Mouse (Mus musculus): ENCODE data around the gene Gnptab. TPM values are rescaled to one million over a fixed set of nuclear protein-coding genes. Genes with fewer than 3 reads are reported as not detected.
A peak's percentile ranks its signal among the peaks of the same experiment; 100 is the strongest.
"Not testable (repeated sequence)": the region's sequence is repeated elsewhere in the genome, so short reads cannot be mapped to it uniquely, and the experiment has no call there.

Gene Gnptab
- polyA plus RNA-seq, 1 experiment from 2014 or later, result 13.4 TPM

DNA sequence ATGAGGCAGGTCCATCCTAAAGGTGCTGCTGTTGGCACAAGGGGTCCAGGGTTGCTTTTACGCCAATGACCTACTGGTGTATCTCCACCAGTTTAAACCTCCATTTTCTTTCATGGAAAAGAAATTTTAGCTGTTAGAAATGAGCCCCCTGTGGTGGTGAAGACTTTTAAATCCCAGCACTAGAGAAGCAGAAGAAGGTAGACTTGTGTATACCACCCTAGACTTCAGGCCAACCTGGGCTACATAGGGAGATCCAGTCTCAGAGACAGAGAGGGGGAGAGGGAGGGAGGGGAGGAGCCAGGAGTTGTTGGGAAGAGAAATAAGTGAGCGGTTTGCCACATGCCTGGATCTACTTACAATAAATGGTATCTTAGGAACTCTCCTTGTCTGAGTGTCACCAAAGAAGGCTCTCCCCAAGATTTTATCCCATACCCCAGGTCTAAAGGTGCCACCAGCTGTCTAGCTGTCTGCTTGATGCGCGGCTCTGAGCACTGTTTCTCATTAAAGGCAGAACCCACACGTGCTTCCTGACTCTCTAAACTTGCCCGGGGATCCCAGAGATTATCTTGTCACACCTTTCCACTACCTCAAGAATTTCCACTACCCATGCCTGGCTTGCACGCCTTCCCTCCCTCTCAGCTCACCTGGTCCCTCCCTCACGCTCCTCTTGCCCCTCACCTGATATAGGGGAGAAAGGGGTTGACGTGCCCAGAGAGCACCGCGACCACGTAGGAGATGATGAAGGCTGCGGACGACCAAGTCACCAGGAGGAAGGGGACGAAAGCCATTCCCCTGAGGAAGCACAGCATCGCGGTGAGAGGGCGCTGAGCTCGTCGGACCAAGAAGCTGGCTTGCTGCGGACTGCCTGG is 22.6 kb upstream of the Gnptab start:
- WGBS, result 9% methylated on average over 21 of the region's 21 CpGs
- no peaks in the 10 kb centered on the region for H3K36me3 ChIP-seq

DNA sequence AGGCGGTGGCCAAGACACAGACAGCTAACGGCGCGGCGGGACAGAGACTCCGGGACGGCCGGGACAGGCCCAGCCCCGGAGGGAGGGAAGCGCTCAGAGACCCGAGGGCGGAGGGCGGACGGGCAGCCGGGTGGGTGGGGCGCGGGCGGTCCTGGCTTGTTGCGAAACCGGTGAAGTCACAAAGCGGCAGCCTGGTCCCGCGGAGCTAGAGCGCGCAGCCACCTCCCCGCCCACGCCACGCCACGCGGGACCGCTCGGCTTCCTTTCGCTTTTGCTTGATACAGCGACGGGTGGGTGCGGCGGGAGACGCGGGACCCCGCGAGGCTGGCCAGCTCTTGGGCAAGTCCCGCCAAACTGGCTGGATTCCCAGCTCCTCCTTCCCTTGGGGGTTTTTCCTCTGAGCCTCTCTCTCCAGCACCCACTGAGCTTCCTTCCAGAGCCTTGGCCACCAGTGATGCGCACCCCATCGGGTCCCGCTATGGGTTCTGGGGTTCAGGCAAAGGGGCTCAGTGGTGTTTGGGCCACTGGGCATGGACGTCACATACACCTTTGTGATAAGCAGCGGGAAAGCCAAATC is 21.9 kb upstream of the Gnptab start:
- Histone ChIP-seq H3K9ac (replicated peaks) (peak overlapping the region; percentile 64), H3K27me3 (peaks cover 22% of the 10 kb centered on the region), H3K4me3 (replicated peaks) (peak overlapping the region; percentile 53), H3K9me3 (no peaks in the 10 kb centered on the region), H3K27ac (no peak overlapping the region), H3K4me2 (replicated peaks) (peak overlapping the region; percentile 75), H3K4me1 (replicated peaks) (peaks cover 9% of the 10 kb centered on the region), H3K36me3 (no peaks in the 10 kb centered on the region)
- WGBS, result 5% methylated on average over 23 of the region's 47 CpGs
- ATAC-seq, result peak; percentile 82

More for the DNA sequence above, 22.6 kb upstream of the Gnptab start:
- Histone ChIP-seq H3K4me1 (replicated peaks) (peaks cover 9% of the 10 kb centered on the region), H3K27me3 (peaks cover 22% of the 10 kb centered on the region), H3K9me3 (no peaks in the 10 kb centered on the region), H3K4me3 (replicated peaks) (peak overlapping the region; percentile 53), H3K4me2 (replicated peaks) (peak overlapping the region; percentile 75), H3K27ac (no peak overlapping the region), H3K9ac (replicated peaks) (peak overlapping the region; percentile 64)
- ATAC-seq, result peak; percentile 65

DNA sequence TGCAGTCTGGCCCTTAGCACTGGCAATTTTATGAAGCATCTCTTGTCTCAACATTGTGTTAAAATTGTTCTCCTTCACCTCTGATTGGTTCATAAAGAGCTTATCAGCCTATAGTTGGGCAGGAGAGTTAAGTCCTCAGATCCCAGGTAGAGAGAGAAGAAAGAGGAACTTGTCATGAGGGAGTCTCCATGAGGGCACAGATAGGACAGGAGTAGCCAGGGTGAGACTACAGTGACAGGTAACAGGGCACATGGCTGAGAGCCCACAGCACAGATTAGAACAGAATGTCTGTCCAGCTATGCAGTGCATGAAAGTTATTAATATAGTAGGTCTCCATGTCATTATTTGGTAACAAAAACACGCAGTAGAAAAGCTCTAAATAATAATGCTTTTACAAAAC is 16.7 kb upstream of the Gnptab start:
- 86% methylated on average over 1 of the region's 1 CpGs for WGBS
- Histone ChIP-seq H3K4me3 (replicated peaks) (no peak overlapping the region), H3K36me3 (no peaks in the 10 kb centered on the region), H3K4me1 (replicated peaks) (0 out of 2 replicates have a peak, but pooled peaks cover 2% of the 10 kb centered on the region), H3K9me3 (no peaks in the 10 kb centered on the region), H3K27me3 (peaks cover 8% of the 10 kb centered on the region; the same call in 1 of the 2 replicates), H3K27ac (no peak overlapping the region), H3K4me2 (replicated peaks) (no peak overlapping the region), H3K9ac (replicated peaks) (no peak overlapping the region)
- no peak for ATAC-seq

DNA sequence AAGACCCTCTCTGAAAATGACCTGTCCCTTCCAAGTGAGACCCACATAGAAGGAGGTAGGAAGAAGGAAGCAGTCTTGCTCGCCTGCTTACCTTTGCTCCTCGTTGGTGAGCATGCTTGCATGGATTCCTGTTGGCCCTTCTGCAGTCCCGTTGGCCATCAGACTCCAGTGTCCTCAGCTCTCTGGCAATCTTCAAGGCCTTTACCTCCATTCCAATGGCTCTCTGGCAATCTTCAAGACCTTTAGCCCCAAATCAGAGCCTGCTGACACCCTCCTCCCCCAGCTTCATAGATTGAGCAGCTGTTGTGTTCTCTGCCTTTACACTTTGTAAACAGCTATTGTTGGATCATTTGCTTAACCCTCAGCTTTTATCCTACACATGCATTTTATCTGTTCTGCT is 14.7 kb upstream of the Gnptab start:
- Histone ChIP-seq H3K9me3 (no peaks in the 10 kb centered on the region), H3K27me3 (no peaks in the 10 kb centered on the region), H3K36me3 (no peaks in the 10 kb centered on the region), H3K4me3 (replicated peaks) (no peak overlapping the region), H3K4me2 (replicated peaks) (no peak overlapping the region), H3K4me1 (replicated peaks) (no peaks in the 10 kb centered on the region), H3K9ac (replicated peaks) (no peak overlapping the region), H3K27ac (no peak overlapping the region)
- ATAC-seq, result no peak
- WGBS, result 80% methylated on average over 3 of the region's 3 CpGs

DNA sequence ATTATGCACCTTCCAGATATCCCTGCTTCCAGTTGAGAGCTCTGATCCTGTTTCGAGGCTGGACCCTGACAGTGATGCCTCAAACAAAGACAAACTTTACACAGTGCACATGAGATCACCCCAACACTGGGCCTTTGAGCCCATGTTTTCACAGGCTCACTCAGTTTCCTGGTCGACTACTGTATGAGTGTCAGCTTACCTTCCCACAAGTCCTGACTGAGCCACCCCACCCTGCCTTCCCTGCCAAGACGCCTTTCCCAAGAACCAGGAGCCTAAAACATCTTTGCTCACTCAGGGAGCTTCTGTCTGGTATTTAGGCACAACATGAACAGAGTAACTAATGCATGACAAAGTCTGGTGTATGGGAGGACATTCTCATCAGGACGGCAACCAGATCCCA is 9.7 kb upstream of the Gnptab start:
- H3K36me3 ChIP-seq, result no peaks in the 10 kb centered on the region
- H3K4me3 ChIP-seq (replicated peaks), result no peak overlapping the region
- H3K9ac ChIP-seq (replicated peaks), result no peak overlapping the region
- no peaks in the 10 kb centered on the region for H3K9me3 ChIP-seq
- H3K4me1 ChIP-seq (replicated peaks), result no peaks in the 10 kb centered on the region
- WGBS, result 61% methylated on average over 4 of the region's 4 CpGs
- no peaks in the 10 kb centered on the region for H3K27me3 ChIP-seq
- no peak overlapping the region for H3K27ac ChIP-seq
- no peak for ATAC-seq
- H3K4me2 ChIP-seq (replicated peaks), result no peak overlapping the region

DNA sequence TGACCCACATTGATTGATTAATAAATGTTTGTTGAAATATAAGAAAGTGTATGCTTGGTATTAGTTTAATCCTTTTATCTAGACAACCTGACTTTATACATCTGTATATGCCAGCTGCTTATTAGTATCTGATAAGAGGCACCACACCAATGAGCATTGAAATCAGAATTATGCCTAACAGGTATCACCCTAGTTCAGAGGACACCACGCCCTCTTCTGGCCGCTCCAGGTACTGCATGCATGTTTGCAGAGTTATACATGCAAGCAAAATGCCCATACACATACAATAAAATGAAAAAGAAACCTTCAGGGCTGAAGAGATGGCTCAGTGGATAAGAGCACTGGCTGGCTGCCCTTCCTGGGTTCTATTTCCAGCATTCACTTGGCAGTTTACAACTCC is 7.1 kb upstream of the Gnptab start:
- no peaks in the 10 kb centered on the region for H3K4me1 ChIP-seq (replicated peaks)
- no peak overlapping the region for H3K4me3 ChIP-seq (replicated peaks)
- H3K27ac ChIP-seq, result no peak overlapping the region
- H3K27me3 ChIP-seq, result no peaks in the 10 kb centered on the region
- H3K36me3 ChIP-seq, result no peaks in the 10 kb centered on the region
- no peak overlapping the region for H3K9ac ChIP-seq (replicated peaks)
- H3K4me2 ChIP-seq (replicated peaks), result no peak overlapping the region
- 5% methylated on average over 2 of the region's 2 CpGs for WGBS
- no peaks in the 10 kb centered on the region for H3K9me3 ChIP-seq
- ATAC-seq, result no peak

DNA sequence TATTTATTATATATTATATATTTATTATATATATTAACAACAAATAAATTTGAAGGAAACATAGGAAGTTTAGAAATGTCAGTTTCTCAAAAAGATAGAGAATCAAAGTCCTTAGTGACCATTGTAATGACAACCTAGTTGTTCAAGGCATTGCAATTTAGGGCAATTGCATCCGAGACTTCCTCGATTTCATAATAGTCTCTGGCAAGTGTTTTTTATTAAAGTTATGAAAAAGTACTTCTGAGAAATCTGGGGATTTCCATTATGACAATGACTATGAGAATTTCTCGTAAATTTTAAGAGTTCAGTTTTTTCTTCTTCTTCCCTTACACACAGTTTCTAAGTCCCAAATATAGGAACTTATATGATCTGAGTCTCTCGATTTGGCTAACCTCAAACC is 6.5 kb upstream of the Gnptab start:
- WGBS, result 95% methylated on average over 4 of the region's 4 CpGs
- Histone ChIP-seq H3K9ac (replicated peaks) (no peak overlapping the region), H3K9me3 (no peaks in the 10 kb centered on the region), H3K4me2 (replicated peaks) (no peak overlapping the region), H3K36me3 (no peaks in the 10 kb centered on the region), H3K4me1 (replicated peaks) (no peaks in the 10 kb centered on the region), H3K4me3 (replicated peaks) (no peak overlapping the region), H3K27ac (no peak overlapping the region), H3K27me3 (no peaks in the 10 kb centered on the region)
- no peak for ATAC-seq

DNA sequence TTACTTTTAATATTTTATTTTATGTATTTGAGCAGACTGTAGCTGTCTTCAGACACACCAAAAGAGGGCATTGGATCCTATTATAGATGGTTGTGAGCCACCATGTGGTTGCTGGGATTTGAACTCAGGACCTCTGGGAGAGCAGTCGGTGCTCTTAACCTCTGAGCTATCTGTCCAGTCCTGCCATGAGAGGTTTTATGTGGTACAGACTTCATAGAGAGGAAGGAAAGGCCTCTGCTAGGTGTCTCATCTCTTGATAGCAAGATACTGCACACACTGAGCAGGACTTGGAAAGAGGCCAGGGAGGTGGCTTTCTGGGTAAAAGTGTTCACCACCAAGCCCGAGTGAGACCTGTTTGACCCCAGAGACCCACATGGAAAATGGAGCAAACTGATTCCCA is 6.0 kb upstream of the Gnptab start:
- H3K27me3 ChIP-seq; H3K4me1 ChIP-seq (replicated peaks); H3K4me2 ChIP-seq (replicated peaks); H3K36me3 ChIP-seq; H3K4me3 ChIP-seq (replicated peaks); H3K9me3 ChIP-seq; ATAC-seq; H3K9ac ChIP-seq (replicated peaks); H3K27ac ChIP-seq: not testable (repeated sequence)
- WGBS, result 85% methylated on average over 2 of the region's 2 CpGs

DNA sequence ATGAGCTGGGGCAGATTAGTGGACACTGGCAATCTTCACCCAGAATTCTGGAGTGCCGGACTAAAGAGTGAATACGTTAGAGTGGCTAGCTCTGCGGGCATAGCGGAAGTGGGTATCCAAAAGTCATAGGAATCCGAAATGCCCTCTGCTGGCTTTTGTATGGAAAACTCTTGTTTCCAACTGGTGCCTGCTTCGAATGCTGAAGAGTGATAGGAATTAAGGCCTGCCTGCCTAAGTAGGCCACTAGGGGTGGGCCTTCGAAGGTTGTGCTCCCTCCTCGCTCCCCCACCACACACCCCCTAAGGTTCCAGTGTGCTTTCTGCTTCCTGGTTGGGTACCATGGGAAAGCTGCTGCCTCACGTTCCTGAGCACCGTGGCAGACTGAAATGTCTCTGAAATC is 3.9 kb upstream of the Gnptab start:
- Histone ChIP-seq H3K27me3 (no peaks in the 10 kb centered on the region), H3K9ac (replicated peaks) (no peak overlapping the region), H3K4me1 (replicated peaks) (peaks cover 1% of the 10 kb centered on the region; the same call in 1 of the 2 replicates), H3K4me2 (replicated peaks) (no peak overlapping the region), H3K4me3 (replicated peaks) (no peak overlapping the region), H3K27ac (no peak overlapping the region), H3K36me3 (no peaks in the 10 kb centered on the region), H3K9me3 (no peaks in the 10 kb centered on the region)
- WGBS, result 33% methylated on average over 10 of the region's 10 CpGs
- no peak for ATAC-seq

DNA sequence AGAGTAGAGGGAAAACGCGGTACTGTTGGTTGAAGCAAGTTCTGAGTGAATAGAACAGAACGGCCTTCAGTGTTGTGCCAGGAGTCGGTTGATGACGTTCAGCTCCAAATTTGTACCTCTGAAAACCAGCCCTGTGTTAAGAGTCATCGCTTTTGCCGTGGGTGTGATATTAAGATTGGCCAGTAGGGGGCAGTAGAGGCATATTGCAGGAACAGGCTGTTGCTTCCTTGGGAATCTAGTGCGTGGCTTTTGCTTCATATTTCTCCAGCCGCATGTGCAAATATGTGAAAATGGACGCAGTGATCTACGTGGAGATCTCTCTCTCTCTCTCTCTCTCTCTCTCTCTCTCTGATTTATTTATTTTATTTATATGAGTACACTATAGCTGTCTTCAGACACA is 2.2 kb upstream of the Gnptab start:
- ATAC-seq, result no peak
- peaks cover 15% of the 10 kb centered on the region for H3K4me1 ChIP-seq (replicated peaks)
- H3K9ac ChIP-seq (replicated peaks), result no peak overlapping the region
- H3K9me3 ChIP-seq, result no peaks in the 10 kb centered on the region
- WGBS, result 8% methylated on average over 11 of the region's 11 CpGs
- no peak overlapping the region for H3K27ac ChIP-seq
- H3K36me3 ChIP-seq, result no peaks in the 10 kb centered on the region
- no peaks in the 10 kb centered on the region for H3K27me3 ChIP-seq
- no peak overlapping the region for H3K4me2 ChIP-seq (replicated peaks)
- no peak overlapping the region for H3K4me3 ChIP-seq (replicated peaks)

DNA sequence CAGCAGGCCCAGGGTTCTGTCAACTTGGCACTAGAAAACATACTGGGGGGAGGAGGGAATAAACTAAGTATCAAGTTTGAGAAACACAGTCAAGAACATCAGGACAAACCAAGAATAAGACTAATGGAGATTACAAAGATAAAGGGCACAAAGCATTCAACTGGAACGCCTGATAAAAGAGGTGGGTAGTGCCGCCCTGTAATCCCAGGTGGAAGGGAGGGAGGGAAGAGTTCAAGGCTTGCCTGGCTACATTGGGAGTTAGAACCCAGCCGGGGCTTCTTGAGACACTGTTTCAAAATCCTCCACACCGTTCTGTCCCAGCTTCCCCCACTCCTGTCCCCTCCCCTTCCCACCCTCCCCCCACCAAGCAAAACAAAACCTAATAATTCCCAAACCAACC is 1.3 kb upstream of the Gnptab start:
- H3K9ac ChIP-seq (replicated peaks), result no peak overlapping the region
- no peaks in the 10 kb centered on the region for H3K27me3 ChIP-seq
- H3K4me2 ChIP-seq (replicated peaks), result no peak overlapping the region
- H3K27ac ChIP-seq, result no peak overlapping the region
- H3K4me3 ChIP-seq (replicated peaks), result no peak overlapping the region
- H3K4me1 ChIP-seq (replicated peaks), result peaks cover 15% of the 10 kb centered on the region
- ATAC-seq, result no peak
- 83% methylated on average over 4 of the region's 4 CpGs for WGBS
- no peaks in the 10 kb centered on the region for H3K9me3 ChIP-seq
- no peaks in the 10 kb centered on the region for H3K36me3 ChIP-seq

DNA sequence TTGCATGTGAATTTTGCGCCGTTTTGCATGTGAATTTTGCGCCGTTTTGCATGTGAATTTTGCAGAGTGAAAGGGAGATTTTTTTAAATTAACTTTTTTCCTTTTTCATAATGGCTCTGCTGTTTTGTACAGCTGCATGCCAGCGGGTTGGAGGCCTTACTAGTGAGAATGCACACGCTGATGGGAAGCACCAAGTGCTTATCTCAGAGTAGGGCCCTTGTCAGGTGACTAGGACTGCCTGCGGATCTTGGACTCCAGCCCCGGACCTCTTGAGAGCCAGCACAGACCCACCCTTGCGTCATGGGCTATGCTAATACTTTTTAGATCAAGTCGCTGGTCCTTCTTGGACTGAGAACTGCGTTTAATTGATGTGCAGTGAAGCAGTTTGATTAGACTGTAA is 1.1 kb downstream of the Gnptab start:
- peak overlapping the region; percentile 82 for H3K9ac ChIP-seq (replicated peaks)
- no peaks in the 10 kb centered on the region for H3K27me3 ChIP-seq
- H3K4me1 ChIP-seq (replicated peaks), result peaks cover 15% of the 10 kb centered on the region
- 0 out of 2 replicates have a peak, but pooled peaks have one; percentile 30 for ATAC-seq
- WGBS, result under 1% methylated on average over 11 of the region's 11 CpGs
- H3K27ac ChIP-seq, result peak overlapping the region; percentile 77; the same call in 1 of the 2 replicates
- peak overlapping the region; percentile 84 for H3K4me3 ChIP-seq (replicated peaks)
- H3K4me2 ChIP-seq (replicated peaks), result peak overlapping the region; percentile 79
- no peaks in the 10 kb centered on the region for H3K9me3 ChIP-seq
- no peaks in the 10 kb centered on the region for H3K36me3 ChIP-seq
